Mouse (Mus musculus) thymus, adult 2 months (tissue): ENCODE results near the gene Syce3.

ENCODE experiments used
- CTCF ChIP-seq: fragments of 200-500 bp; IDR thresholded peaks from 2 replicates; pipeline ENCODE4 v1.5.1; 2012; ENCODE audit warnings: mild to moderate bottlenecking, control low read depth, low read length, moderate library complexity, borderline replicate concordance; ENCODE audit not compliant: control insufficient read depth, poor library complexity, insufficient read depth; ENCODE audit errors: extremely low read depth
- POLR2A ChIP-seq: fragments of 200-500 bp; IDR thresholded peaks from 2 replicates; pipeline ENCODE4 v1.6.1; 2012; ENCODE audit warnings: mild to moderate bottlenecking, low read length, control low read depth, moderate library complexity; ENCODE audit not compliant: control insufficient read depth, poor library complexity, insufficient read depth; ENCODE audit errors: extremely low read depth

DNA sequence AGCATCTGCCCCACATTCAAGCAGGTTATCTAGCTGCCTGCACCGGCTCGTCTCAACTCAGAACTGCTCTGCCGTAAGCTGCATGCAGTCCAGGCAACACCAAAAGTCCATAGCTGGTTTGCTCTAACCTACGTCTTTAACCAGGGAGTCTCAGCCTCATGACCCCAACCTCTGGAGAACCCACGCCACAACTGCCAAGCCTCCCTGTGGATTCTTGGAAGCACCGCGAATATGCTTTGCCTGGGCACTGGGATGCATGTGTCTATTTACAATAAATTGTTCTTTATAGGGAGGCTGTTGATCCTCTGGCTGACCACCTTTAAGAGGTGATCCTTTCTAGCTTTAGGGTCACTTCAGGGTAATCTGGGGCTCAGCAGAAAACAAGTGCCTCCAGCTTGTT, 37.8 kb downstream of the Syce3 start:
- no peak for TF ChIP-seq CTCF
- no peak for TF ChIP-seq POLR2A
